Mouse (Mus musculus): ENCODE results near the gene Wnt4.

Wnt4 gene

DNA sequence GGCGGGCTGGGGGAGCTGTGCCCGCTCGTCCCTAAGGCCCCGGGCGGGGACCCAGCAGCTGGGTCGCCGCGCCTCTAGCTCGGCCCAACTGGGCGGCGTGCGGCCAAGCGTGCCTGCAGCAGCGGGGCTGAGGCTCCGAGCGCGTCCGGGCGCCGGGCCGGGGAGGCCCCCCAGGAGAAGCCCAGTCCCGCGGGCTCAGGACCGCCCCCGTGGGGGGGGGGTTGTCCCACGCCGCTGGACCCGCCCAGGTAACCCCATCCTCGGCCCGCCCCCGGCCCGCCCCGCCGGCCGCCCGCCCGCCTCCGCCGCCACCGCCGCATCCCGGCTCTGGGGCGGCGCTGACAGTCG, at the start of gene Wnt4:
TSS of gene Wnt4 (plus strand) at position 324 of the 348 bp plus-strand sequence.
- DNase-seq (ENCODE audit: low spot score in 2 of 2): peak in 1 of 2 experiments; percentile 33

DNA sequence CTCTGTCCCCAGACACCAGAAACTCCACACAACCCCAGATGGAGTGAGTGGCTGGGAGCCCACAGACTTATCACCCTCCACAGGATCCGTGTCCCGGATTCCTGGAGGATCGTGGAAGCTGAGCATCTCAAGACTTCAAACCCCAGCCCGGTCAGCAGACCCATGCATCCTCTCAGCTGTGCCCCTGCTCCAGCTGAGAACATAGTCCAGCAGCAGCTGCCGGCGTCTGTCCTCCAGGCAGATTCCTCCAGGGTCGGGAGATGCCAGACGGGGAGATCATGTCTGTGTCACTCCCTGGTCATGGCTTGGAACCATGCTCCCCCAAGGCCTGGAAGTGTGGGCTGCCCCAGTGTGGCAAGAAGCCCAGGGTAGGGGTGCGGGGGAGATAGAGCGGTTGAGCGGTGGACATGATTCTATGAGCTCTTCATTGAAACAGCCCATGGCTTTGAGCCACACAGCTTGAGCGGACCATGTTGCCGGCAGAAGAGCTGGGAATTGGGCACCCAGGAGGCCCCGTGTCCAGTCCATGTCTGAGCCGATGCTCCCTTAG, 48.6 kb upstream of the Wnt4 start:
- DNase-seq (ENCODE audit: low spot score in 2 of 2): peak in 1 of 2 experiments; percentile 20

DNA sequence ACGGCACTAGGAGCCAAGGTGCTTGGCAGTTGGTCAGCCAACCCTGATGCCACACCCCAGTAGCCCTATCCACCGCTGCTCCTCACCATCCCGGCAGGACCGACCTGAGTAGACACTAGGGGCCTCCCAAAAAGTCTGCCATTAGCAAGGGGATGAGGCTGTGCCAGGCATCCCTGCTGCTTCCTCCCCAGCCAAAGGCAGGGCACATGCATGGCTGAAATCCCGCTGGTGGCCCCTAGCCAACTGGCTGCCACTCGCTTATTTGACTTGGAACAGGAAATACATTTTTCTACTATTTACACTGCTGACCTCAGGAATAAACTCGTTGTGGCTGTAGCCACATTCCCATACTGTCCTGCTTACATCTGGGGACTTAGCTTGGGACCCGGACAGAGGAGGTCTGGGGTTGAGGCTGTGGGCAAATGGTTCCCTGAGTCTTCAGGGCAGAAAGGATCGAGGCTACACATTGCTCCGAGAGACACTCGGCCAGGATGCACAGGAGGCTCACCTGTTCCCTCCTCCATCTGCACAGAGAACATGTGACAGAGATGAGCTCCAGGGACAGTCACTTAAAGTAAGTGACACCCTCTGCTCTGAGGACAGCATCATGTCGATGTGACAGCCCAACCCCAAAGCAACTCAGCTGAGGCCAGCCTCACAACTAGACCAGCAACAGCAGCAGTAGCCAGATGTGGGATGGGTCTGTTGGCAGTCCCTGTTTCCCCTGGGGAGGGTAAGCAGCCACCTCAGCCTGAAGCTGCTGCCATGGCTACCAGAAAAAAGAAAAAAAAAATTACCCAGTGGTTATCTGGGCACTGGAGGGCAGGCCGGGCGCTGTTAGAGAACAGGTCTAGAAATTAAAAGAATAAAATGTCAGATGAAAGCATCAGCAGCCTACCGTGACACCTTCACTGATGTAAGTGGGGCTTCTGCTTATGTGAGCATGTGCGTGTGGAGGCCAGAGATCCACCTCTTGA, 45.5 kb upstream of the Wnt4 start:
- peak in 1 of 2 experiments; percentile 77 for DNase-seq (ENCODE audit: low spot score in 2 of 2)

DNA sequence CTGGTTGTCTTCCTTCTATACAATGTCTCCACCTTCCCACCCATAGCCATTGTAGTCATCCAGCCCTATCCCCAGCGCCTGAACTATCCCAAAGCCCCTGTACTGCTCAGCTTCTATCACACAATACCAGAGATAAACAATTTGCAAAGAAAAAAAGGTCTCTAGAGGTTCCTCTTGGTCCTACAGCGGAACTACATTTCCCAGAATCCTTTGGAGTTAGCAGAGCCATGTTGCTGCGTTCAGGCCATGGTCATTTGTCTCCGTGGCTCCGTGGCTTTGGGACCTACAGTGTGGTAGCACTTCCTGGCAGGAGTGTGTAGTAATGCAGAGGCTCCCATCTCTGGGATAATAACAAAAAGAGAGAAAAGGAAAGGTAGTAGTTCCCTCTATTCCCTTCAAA, 43.7 kb upstream of the Wnt4 start:
- DNase-seq (ENCODE audit: low spot score in 2 of 2): no peak

DNA sequence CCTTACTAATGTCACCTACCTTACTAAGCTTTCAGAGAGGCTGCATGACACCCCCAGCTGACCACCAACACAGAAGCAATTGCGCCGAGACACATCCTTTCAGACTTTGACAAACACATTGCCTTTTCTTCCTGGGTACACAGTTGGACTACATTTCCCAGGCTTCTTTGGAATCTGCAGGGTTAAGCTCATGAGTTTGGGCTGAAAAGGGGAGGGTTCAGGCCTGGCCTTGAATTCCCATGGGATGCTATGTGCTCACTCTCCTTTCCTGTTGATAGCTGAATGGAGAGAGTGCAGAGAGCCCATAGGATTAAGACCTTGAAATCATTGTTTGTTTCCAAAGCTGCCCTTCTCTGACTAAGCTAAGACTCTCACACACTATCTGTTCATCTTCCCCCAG, 42.8 kb upstream of the Wnt4 start:
- DNase-seq (ENCODE audit: low spot score in 2 of 2): no peak

DNA sequence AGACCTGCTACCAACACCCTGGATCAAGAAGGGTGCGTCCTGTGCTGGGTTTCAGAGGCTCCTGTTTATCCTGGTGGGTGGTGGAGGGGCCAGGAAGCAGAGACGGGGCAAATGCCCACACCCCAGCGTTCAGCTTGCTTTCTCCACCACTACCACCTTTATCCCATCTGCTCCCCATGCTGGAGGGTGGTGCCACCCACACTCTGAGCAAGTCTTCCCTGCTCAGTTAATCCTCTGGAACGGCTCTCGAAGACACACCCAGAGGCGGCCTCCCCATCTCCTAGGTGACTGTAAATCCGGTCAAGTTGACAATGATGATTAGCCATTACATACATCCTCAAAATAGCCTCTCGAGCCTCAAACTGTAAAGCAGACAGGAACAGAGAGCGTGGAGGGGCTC, 41.9 kb upstream of the Wnt4 start:
- no peak for DNase-seq (ENCODE audit: low spot score in 2 of 2)

DNA sequence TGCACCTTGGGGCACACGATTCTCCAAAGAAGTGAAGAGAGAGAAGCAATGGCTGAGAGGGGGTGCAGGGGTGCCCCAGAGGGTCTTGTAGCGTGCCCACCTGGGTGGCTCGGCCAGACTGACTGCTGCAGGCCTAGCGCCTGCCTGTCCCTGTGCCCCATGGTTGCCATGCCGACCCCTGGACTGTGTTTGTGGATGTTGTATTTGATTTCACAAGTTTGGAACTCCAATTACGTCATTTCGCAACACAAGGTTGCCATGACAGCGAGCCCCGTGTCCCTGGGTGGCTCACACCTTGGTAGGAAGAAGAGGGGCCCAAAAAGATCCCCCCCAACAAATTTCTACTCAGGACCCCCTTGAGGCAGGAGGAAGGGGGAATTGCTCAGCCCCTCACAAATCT, 32.4 kb upstream of the Wnt4 start:
- no peak for DNase-seq (ENCODE audit: low spot score in 2 of 2)

DNA sequence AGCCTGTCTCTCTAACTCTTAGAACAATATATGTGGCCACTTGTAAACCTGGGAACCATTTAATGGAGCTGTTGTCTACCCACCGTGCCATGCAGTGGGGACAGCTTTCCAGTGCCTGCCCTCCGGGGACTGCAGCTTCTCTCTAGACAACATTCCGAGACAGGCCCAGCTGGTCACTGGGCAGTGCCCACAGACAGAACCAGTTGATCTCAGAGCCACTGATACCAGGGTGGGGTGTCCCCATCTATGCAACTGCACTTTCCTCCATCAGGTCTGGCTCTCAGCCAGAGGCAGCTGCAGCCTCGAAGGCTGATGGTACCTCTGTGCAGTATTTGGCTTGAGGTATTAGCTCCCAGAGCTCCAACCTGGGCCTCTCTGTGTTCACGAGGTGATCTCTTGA, 27.0 kb upstream of the Wnt4 start:
- no peak for DNase-seq (ENCODE audit: low spot score in 2 of 2)

DNA sequence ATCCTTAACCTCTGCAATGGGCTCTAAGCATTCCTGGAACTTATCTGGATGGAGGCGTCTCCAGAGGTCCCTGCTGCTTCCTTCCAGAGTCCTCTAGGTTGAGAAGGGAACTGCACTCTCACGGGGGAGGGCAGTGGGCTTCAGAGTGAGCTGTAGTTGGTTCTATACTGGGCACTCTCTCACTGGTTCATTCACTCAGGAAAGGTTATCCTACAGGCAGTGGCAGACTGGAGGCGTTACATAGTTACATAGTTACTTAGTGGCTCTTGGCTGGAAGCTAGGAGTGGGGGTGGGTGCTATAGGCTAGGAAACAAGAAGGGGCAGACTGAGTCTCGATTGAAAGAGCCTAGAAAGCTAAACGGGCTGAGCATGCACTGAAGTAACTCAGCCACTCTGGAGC, 26.4 kb upstream of the Wnt4 start:
- DNase-seq (ENCODE audit: low spot score in 2 of 2): no peak

DNA sequence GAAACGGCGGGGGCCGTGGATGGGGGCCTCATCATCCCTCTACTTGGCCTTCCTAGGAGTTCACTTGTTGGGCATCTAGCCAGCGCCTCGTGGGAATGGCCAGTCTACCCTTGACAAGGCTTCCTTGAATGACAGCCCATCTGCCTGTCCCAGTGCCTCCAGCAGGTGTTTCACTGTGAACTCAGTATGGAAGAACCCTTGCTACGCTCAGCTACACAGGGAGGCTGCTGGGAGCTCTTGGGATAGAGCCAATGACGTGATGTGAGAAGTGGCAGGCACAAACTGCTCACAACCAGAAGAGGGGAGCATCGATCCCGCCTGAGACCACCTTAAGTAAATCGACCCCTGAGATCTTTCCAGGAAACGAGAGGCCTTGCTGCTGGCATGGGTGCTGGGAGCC, 23.7 kb upstream of the Wnt4 start:
- DNase-seq (ENCODE audit: low spot score in 2 of 2): no peak

DNA sequence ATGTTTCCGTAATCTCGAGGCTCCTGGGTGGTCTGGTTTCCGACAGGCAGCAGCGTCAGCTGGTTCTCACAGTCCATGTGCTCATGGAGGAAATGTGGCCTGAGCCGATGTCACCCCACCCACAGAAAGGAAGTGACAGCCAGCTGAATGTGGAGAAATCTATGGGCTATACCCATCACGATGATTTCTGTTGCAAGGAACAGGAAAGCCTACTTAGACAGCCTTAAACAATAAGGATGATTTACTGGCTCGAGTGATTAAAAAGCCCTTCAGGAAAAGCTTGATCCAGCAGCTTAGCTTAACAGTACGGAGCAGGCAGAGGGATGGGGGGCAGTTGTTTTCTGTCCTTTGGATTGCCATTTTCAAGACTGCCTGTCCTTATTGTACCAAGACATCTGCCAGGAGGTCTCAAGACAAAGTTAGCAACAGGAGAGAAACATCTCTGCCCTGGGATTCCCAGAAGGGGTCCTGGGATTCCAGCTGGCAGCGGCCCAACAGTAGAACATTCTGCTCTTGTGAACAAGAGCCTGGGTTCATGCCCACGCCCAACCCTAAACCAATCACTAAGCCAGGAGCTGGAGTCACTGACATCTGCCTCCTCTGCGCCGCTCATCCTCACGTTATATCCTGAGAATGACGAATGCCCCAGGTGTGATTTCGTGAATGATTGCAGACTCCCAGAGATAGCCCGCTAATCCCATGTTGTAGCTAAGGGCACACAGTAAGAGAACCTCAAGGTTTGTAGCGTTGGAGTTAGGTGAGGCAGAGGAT, 22.9 kb upstream of the Wnt4 start:
- DNase-seq (ENCODE audit: low spot score in 2 of 2): no peak

DNA sequence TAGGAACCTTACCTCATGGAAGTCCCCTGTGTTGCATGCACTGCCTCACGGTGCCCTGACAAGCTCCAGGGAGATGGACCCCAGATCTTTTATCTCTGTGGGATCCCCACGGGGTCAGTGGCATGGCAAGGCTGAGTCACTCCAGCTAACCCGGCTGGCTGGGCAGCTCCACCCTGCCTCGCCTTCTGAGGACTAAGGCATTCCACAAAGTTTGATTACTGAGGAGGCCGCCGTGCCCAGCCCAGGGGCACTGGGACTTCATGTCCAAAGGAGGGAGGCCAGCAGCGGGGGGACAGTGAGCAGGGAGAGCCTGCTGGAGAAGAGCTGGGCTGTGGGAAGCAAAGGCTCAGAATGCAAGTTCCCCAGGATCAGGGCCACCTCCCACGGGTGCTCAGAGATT, 21.7 kb upstream of the Wnt4 start:
- no peak for DNase-seq (ENCODE audit: low spot score in 2 of 2)

DNA sequence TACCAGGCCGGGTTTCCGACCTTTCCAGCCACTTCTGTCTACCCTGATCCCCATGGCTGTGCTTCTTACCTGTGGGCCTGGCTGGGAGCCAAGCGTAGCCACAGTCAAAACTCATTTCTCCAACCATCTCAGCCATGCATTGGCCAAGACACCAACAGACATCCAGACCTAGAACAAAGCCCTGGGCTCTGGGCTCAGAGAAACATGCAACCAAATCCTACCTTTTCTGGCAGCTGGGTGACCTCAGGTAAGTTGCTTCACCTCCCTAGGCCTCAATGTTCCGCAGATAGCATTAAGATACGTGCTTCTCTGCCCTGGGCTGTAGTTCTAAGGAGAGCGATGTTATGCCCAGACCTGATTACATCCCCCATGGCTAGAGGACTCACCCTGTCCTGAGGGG, 15.5 kb upstream of the Wnt4 start:
- no peak for DNase-seq (ENCODE audit: low spot score in 2 of 2)

DNA sequence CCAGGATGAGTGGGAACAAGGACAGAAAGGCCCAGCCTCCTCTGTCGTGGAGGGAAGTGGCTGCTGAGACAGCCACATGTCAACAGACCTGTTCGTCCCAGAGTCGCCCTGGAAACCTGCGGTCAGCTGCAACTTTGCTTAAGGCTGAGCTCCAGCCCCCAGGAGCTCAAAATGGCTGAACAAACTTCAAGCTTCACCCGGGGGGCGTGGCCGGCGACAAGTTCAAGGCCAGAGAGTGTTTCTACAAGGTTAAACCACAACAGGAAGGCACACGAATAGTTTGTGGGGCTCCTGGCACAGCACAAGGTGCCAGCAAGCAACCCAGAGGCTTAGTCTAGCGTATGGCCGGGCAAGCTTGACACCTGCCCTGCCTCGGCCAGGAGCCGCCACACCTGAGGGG, 13.2 kb upstream of the Wnt4 start:
- DNase-seq (ENCODE audit: low spot score in 2 of 2): no peak

DNA sequence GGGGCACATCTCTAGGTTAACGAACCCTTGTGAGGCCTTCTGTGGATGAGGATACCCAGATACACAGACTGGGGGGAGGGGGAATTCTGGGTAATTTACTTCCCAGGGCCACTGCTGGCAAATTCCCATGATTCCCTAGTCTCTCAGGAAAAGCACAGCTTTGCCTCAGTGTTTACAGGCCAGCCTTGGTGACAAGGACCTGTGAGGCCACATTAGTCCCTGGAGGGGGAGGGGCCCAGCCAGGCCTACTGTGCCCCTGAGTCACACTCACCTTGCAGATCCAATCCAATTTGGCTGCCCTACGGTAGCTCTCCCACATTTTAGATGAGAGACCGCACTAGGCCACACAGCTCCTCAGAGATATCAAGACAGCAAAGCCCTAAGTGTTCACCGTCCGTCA, 12.2 kb upstream of the Wnt4 start:
- no peak for DNase-seq (ENCODE audit: low spot score in 2 of 2)

DNA sequence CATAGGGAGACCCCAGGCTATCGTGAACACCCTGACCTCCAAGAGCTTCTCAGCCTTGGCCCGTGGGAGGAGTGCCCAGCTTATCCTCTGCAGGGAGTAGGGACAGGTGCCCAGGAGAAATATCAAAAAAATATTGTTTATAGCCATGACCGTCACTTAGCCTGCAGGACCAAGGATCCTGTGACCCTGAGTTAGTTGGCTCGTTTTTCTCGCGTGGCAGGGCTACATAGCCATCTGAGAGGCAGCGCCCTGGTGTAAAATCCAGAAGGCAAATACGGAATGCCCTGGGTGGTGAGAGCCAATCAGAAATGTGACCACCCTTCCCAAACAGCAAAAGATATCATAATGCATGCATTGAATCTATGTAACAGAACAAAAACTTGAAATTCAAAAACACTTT, 8.7 kb upstream of the Wnt4 start:
- no peak for DNase-seq (ENCODE audit: low spot score in 2 of 2)

DNA sequence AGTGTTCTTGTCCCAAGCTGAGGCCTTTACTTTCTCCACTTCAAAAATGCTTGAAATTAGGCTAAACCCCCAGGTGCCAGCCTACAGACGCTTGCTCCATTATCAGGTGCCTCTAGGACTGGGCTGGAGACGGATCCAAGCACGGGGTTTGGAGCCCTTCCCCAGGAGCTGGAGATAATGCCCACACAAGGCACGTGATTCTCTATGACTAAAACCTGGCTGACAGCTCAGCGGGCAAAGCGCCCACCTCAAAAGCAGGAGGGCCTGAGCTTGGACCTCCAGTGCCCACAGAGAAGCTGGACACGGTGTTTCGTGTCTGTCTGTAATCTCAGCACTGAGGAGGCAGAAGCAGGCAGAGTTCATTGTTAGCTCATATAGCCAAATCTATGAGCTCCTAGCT, 5.4 kb upstream of the Wnt4 start:
- DNase-seq (ENCODE audit: low spot score in 2 of 2): no peak

DNA sequence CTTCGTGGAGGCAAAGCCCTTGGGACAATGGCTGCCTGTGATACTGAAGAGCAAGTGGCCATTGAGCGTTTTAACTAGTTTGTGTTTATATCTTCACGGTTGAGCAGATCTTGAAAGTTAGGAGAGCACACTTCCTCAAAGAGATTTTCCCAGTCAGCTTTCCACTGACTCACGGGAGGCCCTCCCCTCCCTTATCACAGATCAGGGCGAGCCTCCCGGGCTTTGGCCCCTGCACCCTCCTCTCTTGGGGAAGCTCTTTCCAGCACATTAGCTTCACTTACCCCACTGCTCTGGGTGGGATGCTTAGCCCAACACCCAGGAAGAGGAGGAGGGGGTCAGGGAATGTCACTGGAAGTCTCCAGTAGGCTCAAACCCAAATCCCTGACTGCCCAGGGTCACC, 3.0 kb upstream of the Wnt4 start:
- no peak for DNase-seq (ENCODE audit: low spot score in 2 of 2)

DNA sequence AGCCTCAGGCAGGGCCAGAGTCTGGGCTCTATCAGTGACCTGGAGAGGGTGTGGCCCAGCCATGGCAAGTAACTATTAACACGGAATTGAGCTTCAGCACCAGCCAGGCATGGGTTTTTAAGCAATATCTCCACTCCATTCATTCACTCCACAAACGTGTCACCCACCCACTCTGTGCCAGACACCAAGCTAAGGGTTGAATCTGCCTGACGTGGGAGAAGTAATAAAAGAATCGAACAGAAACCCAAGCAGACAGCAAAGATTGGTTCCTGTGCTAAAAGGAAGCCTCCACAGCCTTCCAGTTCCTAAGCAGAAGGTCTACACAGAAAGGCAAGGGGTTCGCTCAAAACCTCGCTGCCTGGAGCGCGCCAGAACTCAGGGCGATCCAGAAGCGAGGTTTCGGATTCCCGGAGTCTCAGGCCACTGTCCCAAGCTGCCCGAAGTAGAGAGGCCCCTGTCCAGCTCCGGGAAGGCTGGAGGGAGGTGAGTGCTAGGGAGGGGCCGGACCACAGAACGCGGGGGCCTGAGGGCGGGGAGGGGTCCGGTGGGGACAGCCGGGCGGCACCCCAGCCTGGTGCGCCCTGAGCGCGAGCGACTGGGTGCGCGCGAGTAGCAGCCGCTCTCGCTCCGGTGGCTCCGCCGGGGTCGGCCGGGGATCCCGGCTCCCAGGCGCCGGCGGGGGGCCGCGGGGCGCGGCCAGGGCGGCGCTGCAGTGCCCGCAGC, 685 bp upstream of the Wnt4 start:
- no peak for DNase-seq (ENCODE audit: low spot score in 2 of 2)

DNA sequence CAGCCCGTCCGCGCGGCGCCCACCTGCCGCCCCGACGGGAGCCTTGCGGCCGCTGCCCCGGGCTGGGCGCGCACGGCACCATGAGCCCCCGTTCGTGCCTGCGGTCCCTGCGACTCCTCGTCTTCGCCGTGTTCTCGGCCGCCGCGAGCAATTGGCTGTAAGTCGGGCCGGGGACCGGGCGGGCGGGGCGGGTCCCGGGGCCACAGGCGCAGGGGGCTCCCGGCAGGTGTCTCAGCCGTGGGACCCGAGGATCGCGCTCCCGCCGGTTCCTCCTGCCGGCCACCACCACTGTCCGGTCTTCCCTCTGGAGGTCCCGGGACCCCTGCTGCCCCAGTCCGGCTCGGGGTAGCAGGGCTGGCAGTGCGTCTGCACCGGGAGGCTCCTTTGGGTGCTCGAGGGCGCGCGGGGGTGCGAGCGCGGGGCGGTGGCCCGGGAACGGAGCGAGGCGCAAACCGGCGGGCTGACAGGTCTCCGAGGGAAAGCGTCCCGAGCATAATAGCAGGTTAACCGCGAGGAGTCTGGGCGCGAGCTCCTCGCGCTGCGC, 383 bp downstream of the Wnt4 start:
- no peak for DNase-seq (ENCODE audit: low spot score in 2 of 2)

DNA sequence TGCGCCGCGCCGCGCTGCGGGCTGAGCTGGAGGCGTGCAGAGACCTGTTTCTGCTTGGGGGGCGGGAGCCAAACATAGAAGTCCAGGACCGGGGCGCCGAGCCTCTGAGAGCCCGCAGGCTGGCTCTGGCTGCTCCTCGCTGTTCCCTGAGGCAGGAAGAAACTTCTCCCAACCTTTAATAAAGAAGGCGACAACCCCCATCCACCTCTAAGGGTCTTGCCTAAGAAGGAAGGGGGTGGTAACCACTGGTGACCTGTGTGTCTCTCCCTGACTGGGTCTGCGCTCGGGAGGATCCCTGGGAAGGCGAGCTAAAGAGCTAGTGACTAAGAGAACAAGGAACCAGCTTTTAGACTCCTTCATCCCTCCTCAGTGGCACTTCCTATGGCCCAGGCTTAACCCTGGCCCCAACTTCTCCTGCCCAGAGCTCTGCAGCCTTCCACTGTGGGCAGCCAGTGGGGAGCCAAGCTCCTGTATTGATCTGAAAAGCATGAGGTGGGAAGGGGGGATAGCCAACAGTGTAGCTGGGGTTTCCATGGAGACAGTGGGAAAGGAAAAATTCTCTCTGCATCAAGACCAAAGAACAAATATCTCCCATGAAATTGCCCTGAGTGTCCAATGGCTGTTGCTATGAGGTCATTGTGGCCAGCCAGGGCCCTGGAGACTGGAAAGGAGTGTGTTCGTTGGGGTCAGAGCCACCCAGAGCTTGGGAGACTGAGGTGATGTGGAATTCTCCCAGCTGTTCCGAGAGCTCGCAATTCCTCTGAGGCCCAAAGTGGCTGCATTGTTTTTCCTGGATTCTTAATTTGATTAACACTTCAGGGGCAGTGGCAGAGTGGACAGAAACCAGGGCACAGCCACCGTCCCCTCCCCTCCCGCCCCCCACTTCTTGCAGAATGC, 1.1 kb downstream of the Wnt4 start:
- DNase-seq (ENCODE audit: low spot score in 2 of 2): no peak
